Mouse (Mus musculus): ENCODE data around the gene Emc10. TPM values are rescaled to one million over a fixed set of nuclear protein-coding genes. Genes with fewer than 3 reads are reported as not detected.

The Emc10 gene
- polyA plus RNA-seq, 1 experiment from 2014 or later, result 72.8 TPM

DNA sequence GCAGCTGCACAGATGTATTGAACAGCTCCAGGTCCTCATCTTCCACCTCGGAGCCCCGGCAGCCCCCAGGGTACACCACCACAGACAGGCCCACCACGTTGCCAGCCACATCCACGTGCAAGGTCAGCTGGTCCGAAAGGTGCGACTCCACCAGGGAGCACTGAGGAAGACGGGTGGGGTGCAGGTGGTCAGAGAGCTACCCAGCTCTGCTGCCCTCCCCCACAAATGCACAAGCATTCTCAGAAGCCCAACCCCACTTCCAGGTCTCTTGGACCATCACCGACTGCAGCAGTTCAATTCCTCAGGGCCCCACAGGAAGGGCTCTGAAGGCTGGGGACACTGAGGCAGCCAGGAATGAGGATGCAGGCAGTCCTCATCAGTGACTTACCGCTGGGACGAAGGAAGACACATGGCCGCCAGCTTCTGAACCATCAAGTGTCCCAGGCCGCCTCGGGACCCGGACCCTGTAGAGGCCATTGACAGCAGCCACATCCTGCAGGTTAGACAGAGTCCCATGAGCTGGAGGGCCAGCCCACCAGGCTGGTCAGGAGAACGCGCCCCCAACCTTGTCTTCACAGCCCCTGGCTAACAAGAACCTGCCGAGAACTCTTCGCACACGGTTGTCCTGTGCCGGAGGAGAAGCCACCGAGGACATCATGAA is 4.0 kb downstream of the Emc10 start:
- 90% methylated on average over 21 of the region's 21 CpGs for WGBS
- no peak overlapping the region for H3K27ac ChIP-seq (ENCODE audit: low read depth, low read length)
- H3K4me2 ChIP-seq, result no peak overlapping the region
- peaks cover 14% of the 10 kb centered on the region; the same call in 1 of the 2 replicates for H3K4me1 ChIP-seq (replicated peaks; ENCODE audit: control insufficient read depth, insufficient read depth, low read length)
- H3K9me3 ChIP-seq (ENCODE audit: control insufficient read depth, low read length), result no peaks in the 10 kb centered on the region
- no peaks in the 10 kb centered on the region for H3K27me3 ChIP-seq (replicated peaks; ENCODE audit: control insufficient read depth, insufficient read depth, low read length)
- H3K4me3 ChIP-seq (ENCODE audit: low read depth, low read length), result no peak overlapping the region
- DNase-seq (ENCODE audit: low spot score) (no peak), ATAC-seq (replicated peaks; ENCODE audit: low FRiP score) (no peak)
- H3K36me3 ChIP-seq (ENCODE audit: control insufficient read depth, insufficient read depth, low read length), result peaks cover 26% of the 10 kb centered on the region
- no peak overlapping the region for H3K9ac ChIP-seq (ENCODE audit: low read depth, low read length)

DNA sequence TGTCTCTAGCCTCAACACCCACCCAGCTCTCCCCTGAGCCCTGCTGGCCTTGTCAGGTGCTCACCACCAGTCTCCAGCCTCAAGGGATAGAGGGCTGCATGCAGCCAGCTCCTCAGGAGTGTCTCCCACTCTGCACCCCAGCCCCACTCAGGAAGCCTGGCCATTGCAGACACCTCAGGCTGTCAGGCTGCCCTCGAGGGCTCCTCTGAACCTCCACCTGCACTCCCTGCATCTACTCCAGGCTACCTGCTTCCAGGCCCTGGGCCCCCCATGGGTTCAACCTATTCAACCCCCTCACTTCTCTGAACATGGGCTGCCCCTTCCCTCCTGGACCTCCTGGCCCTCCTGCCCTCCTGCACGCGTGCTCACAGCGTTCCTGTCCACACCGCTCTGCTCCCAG is 4.9 kb downstream of the Emc10 start:
- Histone ChIP-seq H3K9ac (ENCODE audit: low read depth, low read length) (no peak overlapping the region), H3K4me1 (replicated peaks; ENCODE audit: control insufficient read depth, insufficient read depth, low read length) (peaks cover 10% of the 10 kb centered on the region; the same call in 1 of the 2 replicates), H3K27me3 (replicated peaks; ENCODE audit: control insufficient read depth, insufficient read depth, low read length) (no peaks in the 10 kb centered on the region), H3K36me3 (ENCODE audit: control insufficient read depth, insufficient read depth, low read length) (peaks cover 26% of the 10 kb centered on the region), H3K4me3 (ENCODE audit: low read depth, low read length) (no peak overlapping the region), H3K4me2 (no peak overlapping the region), H3K27ac (ENCODE audit: low read depth, low read length) (no peak overlapping the region), H3K9me3 (ENCODE audit: control insufficient read depth, low read length) (no peaks in the 10 kb centered on the region)
- 95% methylated on average over 5 of the region's 5 CpGs for WGBS
- ATAC-seq (replicated peaks; ENCODE audit: low FRiP score) (no peak), DNase-seq (ENCODE audit: low spot score) (no peak)

DNA sequence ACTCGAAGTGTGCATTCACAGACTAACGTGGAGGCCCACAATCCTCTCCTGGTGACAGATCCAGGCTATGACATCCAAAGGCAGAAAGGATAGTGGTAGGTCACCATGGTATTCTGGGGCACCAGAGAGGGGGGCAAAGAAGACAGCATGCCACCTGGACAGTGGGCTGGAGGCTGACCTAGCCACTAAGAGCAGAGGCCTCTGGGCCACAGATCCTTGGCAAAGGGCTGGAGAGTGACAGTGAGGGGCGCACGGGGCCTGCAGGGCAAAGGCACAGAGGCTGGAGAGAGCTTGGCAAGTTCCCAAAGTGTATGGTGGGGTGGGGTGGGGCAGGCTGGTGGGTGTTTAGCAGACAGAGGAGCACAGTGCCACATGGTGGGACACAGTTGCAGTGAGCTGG is 6.0 kb downstream of the Emc10 start:
- Histone ChIP-seq H3K9me3 (ENCODE audit: control insufficient read depth, low read length) (no peaks in the 10 kb centered on the region), H3K4me3 (ENCODE audit: low read depth, low read length) (no peak overlapping the region), H3K27me3 (replicated peaks; ENCODE audit: control insufficient read depth, insufficient read depth, low read length) (no peaks in the 10 kb centered on the region), H3K4me2 (no peak overlapping the region), H3K36me3 (ENCODE audit: control insufficient read depth, insufficient read depth, low read length) (peaks cover 26% of the 10 kb centered on the region), H3K9ac (ENCODE audit: low read depth, low read length) (no peak overlapping the region), H3K4me1 (replicated peaks; ENCODE audit: control insufficient read depth, insufficient read depth, low read length) (peaks cover 6% of the 10 kb centered on the region; the same call in 1 of the 2 replicates), H3K27ac (ENCODE audit: low read depth, low read length) (no peak overlapping the region)
- ATAC-seq (replicated peaks; ENCODE audit: low FRiP score), result no peak; the same call in 1 of the 2 replicates
- 96% methylated on average over 4 of the region's 4 CpGs for WGBS
- no peak for DNase-seq (ENCODE audit: low spot score)

DNA sequence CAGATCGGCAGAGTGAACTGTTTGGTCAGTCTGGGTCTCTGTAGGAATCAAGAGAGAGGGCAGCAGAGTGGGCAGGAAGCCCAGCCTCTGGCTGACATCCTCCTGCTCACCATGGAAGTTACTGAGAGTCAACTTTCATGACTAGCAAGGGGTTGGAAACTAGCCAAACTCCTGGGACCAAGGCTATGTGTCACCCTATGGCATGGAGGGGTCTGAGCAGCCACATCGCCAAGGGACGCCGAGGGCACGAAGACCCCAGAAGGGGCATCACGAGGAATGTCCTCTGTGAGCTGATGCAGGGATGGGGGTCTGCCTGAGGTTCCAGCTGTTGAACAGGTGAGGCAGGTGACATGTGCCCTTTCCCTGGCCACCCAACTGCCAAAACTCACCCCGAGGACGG is 7.8 kb downstream of the Emc10 start:
- no peak overlapping the region for H3K4me3 ChIP-seq (ENCODE audit: low read depth, low read length)
- DNase-seq (ENCODE audit: low spot score) (no peak), ATAC-seq (replicated peaks; ENCODE audit: low FRiP score) (no peak)
- no peak overlapping the region for H3K4me2 ChIP-seq
- 92% methylated on average over 8 of the region's 8 CpGs for WGBS
- no peaks in the 10 kb centered on the region for H3K4me1 ChIP-seq (replicated peaks; ENCODE audit: control insufficient read depth, insufficient read depth, low read length)
- H3K9ac ChIP-seq (ENCODE audit: low read depth, low read length), result no peak overlapping the region
- H3K36me3 ChIP-seq (ENCODE audit: control insufficient read depth, insufficient read depth, low read length), result peaks cover 24% of the 10 kb centered on the region
- H3K27ac ChIP-seq (ENCODE audit: low read depth, low read length), result no peak overlapping the region
- no peaks in the 10 kb centered on the region for H3K27me3 ChIP-seq (replicated peaks; ENCODE audit: control insufficient read depth, insufficient read depth, low read length)
- H3K9me3 ChIP-seq (ENCODE audit: control insufficient read depth, low read length), result no peaks in the 10 kb centered on the region

DNA sequence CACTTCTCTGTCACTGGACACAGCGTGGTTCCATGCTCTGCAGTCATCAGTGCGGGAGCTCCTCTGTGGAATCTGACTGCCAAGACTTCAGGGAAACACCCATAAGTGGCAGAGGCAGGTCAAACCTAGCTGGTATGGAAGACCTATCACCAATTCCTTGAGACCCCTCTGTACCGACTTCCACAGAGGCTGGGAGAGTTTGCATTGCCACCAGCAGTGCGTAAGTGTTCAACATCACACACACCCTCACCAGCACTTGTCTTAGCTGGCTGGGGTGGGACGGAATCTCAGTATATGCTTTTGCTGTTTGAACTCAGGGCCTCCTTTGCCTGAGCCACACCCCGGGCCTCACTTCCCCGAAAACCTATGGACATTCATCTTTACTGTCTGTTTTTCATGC is 8.4 kb downstream of the Emc10 start:
- H3K9me3 ChIP-seq (ENCODE audit: control insufficient read depth, low read length), result no peaks in the 10 kb centered on the region
- H3K27me3 ChIP-seq (replicated peaks; ENCODE audit: control insufficient read depth, insufficient read depth, low read length), result no peaks in the 10 kb centered on the region
- 85% methylated on average over 7 of the region's 7 CpGs for WGBS
- ATAC-seq (replicated peaks; ENCODE audit: low FRiP score), result no peak
- H3K4me3 ChIP-seq (ENCODE audit: low read depth, low read length), result no peak overlapping the region
- H3K4me2 ChIP-seq, result no peak overlapping the region
- H3K27ac ChIP-seq (ENCODE audit: low read depth, low read length), result no peak overlapping the region
- DNase-seq (ENCODE audit: low spot score), result no peak
- 0 out of 2 replicates have a peak, but pooled peaks cover 4% of the 10 kb centered on the region for H3K4me1 ChIP-seq (replicated peaks; ENCODE audit: control insufficient read depth, insufficient read depth, low read length)
- peaks cover 24% of the 10 kb centered on the region for H3K36me3 ChIP-seq (ENCODE audit: control insufficient read depth, insufficient read depth, low read length)
- no peak overlapping the region for H3K9ac ChIP-seq (ENCODE audit: low read depth, low read length)

DNA sequence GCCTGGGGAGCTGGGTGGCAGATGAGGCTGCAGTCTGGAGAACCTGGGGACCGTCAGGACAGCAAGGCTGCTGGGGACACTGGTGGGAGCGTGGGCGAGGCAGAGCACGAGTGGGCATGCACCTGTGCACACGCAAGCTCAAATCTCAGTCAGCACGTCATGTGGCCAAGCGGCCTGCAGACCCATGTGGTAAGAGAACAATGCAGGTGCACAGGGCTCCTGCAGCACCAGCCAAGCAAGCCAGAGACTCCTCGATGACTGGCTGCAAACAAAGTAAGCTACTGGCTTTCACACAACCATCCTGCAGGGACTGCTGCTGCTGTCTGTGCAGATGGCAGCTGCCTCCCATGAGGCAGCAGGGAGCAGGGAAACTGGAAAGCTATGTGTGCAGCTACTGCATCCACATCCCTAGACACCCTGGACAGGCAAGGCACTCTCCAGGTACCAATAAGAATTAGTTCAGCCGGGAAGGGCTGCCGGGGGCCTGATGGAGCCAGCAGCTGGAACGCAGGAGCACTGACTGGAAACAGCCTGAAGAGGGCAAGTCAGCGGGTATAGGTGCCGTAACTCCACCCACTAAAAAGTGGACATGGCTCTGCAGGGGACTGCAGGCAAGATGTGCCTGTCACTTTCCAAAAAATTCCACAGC is 9.3 kb downstream of the Emc10 start:
- DNase-seq (ENCODE audit: low spot score) (no peak), ATAC-seq (replicated peaks; ENCODE audit: low FRiP score) (no peak)
- Histone ChIP-seq H3K36me3 (ENCODE audit: control insufficient read depth, insufficient read depth, low read length) (peaks cover 22% of the 10 kb centered on the region), H3K9me3 (ENCODE audit: control insufficient read depth, low read length) (no peaks in the 10 kb centered on the region), H3K4me3 (ENCODE audit: low read depth, low read length) (no peak overlapping the region), H3K27me3 (replicated peaks; ENCODE audit: control insufficient read depth, insufficient read depth, low read length) (peaks cover 5% of the 10 kb centered on the region), H3K4me1 (replicated peaks; ENCODE audit: control insufficient read depth, insufficient read depth, low read length) (peaks cover 11% of the 10 kb centered on the region), H3K4me2 (no peak overlapping the region), H3K27ac (ENCODE audit: low read depth, low read length) (no peak overlapping the region), H3K9ac (ENCODE audit: low read depth, low read length) (no peak overlapping the region)
- whole genome bisulfite sequencing, result 68% methylated on average over 13 of the region's 13 CpGs

DNA sequence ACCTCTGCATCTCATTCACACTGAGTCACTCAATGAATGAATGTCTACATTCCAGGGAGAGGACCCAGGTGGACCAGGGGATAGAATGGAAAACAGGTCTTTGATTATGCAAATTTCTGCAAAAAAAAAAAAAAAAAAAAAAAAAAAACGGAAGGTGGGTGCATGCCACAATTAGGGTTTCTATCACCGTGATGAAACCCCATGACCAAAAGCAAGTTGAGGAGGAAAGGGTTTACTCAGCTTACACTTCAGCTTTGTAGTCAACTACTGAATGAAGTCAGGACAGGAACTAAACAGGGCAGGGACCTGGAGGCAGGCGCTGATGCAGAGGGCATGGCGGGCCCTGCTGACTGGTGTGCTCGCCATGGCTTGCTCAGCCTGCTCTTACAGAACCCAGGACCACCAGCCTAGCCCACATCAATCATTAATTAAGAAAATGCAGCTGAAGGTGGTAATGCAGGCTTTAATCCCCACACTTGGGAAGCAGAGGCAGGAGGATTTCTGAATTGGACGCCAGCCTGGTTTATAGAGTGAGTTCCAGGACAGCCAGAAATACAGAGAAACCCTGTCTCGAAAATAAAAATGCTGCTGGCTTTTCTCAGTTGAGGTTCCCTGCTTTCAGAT is 10.6 kb downstream of the Emc10 start:
- Histone ChIP-seq H3K27me3 (replicated peaks; ENCODE audit: control insufficient read depth, insufficient read depth, low read length) (peaks cover 11% of the 10 kb centered on the region), H3K4me3 (ENCODE audit: low read depth, low read length) (no peak overlapping the region), H3K36me3 (ENCODE audit: control insufficient read depth, insufficient read depth, low read length) (peaks cover 11% of the 10 kb centered on the region; the same call in 1 of the 2 replicates), H3K9me3 (ENCODE audit: control insufficient read depth, low read length) (no peaks in the 10 kb centered on the region), H3K4me2 (no peak overlapping the region), H3K9ac (ENCODE audit: low read depth, low read length) (no peak overlapping the region), H3K27ac (ENCODE audit: low read depth, low read length) (no peak overlapping the region), H3K4me1 (replicated peaks; ENCODE audit: control insufficient read depth, insufficient read depth, low read length) (peaks cover 11% of the 10 kb centered on the region)
- ATAC-seq (replicated peaks; ENCODE audit: low FRiP score) (no peak), DNase-seq (ENCODE audit: low spot score) (no peak)
- 69% methylated on average over 6 of the region's 7 CpGs for WGBS

DNA sequence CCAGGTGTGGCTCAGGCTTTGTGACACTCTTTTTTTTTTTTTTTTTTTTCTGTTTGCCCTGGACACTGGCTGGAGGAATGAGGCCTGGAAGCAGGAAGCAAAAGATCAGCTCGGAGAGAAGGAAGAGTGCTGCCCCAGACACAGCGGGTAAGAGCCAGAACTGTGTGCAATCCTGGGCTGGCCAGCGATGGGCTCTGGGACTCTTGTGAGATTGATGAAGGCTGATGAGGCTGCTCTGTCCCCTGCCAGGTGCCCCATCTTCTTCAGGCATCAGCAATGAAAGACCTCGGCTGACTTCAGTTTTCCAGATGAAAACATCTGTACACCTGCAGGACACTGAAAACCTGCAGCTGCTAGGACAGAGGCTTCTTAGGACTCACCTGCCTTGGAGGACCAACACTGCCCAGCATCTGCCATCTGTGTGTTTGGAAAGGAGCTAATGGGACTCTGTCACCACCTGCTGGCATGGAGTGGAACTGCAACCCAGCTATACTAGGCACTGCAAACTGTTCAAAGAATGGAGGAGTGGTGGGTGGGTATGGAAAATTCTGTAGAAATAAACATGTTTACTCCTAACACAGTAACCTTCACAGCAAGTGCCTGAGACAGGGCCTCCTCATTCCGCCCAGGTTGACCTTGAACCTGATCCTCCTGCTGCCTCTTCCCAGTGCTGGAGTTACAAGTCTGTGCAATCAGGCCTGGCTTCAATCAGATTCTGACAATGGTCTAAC is 11.3 kb downstream of the Emc10 start:
- no peak overlapping the region for H3K4me3 ChIP-seq (ENCODE audit: low read depth, low read length)
- peak overlapping the region; percentile 48 for H3K27ac ChIP-seq (ENCODE audit: low read depth, low read length)
- DNase-seq (ENCODE audit: low spot score) (peak; percentile 78), ATAC-seq (replicated peaks; ENCODE audit: low FRiP score) (peak; percentile 17; the same call in 1 of the 2 replicates)
- no peak overlapping the region for H3K9ac ChIP-seq (ENCODE audit: low read depth, low read length)
- H3K27me3 ChIP-seq (replicated peaks; ENCODE audit: control insufficient read depth, insufficient read depth, low read length), result peaks cover 18% of the 10 kb centered on the region
- H3K4me1 ChIP-seq (replicated peaks; ENCODE audit: control insufficient read depth, insufficient read depth, low read length), result peaks cover 11% of the 10 kb centered on the region
- no peak overlapping the region for H3K4me2 ChIP-seq
- H3K9me3 ChIP-seq (ENCODE audit: control insufficient read depth, low read length), result no peaks in the 10 kb centered on the region
- H3K36me3 ChIP-seq (ENCODE audit: control insufficient read depth, insufficient read depth, low read length), result peaks cover 6% of the 10 kb centered on the region; the same call in 1 of the 2 replicates
- 36% methylated on average over 5 of the region's 5 CpGs for WGBS

All from liver, embryonic 11.5 days (tissue).